Mouse (Mus musculus) heart, postnatal 14 days (tissue): ENCODE data around the gene Ccl7. TPM values are rescaled to one million over a fixed set of nuclear protein-coding genes. Genes with fewer than 3 reads are reported as not detected.
A peak's percentile ranks its signal among the peaks of the same experiment; 100 is the strongest.

Experiments
- DNase-seq, 2 experiments: peaks; one replicate each; pipeline ENCODE4 v3.0.0; 2021 to 2022
- intact Hi-C: fragments of 180-260 bp; cut with DNase I; formaldehyde crosslinking; loops from one replicate; pipeline ENCODE4 v1.15.1; 2025
- total RNA-seq, 2 experiments: library from RNA; stranded (reverse); gene quantifications; 2 replicates each; pipeline ENCODE4 v1.2.3; 2021

Gene Ccl7
- total RNA-seq, 2 experiments from 2014 or later = 0.39 to 0.48 TPM

DNA sequence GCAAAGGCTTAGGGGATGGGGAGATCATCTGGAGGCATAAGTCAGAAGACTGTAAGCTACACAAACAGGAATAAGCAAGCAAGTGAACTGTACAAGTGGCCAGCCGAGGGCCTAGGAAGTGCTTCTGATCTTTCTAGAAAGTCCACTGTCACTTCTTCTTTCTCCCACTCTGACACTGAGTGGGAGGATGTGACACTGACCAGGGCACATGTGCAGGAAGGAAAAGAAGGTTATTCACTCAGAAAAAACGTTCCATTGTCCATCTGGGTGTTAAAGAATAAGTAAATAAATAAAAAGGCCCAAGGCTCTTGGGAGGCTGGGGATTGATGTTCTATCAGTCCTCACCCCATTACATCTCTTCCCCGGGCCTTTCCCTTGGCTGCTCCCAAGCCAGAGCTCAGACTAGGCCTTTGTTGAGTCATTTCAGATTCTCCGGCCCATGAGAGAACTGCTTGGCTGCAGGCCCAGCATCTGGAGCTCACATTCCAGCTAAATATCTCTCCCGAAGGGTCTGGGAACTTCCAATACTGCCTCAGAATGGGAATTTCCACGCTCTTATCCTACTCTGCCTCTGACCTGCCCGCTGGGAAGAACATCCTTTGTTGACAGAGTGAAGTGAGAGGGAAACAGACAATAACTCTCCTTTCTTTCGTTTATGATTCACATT is 12.7 kb upstream of the Ccl7 start:
- intact Hi-C loops = no loop called here
- peak; percentile 80 to 84 for DNase-seq

DNA sequence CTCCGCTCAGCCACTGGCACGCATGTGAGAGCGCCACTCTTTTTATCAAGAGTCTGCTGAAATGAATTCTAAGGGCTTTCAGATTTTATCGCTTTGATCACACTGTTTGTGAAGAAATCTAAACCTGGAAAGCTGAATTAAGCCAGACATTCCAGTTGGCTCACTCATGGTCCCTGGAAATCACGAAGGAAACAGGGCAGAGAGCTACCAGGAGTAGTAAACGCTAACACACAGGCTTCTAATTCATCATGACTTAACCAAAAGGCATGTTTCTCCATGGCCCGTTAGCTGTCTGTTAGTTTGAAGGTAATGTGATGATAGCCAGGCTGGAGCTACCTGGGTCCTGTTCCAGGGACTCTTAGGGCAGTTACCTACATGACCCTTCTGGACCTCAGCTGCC is 11.1 kb upstream of the Ccl7 start:
- intact Hi-C loops = no loop called here
- no peak for DNase-seq

DNA sequence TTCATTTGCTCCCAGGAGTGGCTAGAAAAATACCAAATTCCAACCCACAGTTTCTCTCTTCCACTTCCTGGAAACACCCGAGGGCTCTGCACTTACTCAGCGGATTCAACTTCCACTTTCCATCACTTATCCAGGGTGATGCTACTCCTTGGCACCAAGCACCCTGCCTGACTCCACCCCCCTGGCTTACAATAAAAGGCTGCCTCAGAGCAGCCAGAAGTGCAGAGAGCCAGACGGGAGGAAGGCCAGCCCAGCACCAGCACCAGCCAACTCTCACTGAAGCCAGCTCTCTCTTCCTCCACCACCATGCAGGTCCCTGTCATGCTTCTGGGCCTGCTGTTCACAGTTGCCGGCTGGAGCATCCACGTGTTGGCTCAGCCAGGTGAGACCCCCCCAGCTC is 10.2 kb upstream of the Ccl7 start, which contains the start of gene Ccl2:
TSS of gene Ccl2 (plus strand) at position 216 of the 400 bp plus-strand sequence.
- peak; percentile 60 to 78 for DNase-seq
- intact Hi-C loops = loop anchor here (5.0 kb wide), 1 partner anchor 38 kb away; no protein-coding TSS in a partner anchor

DNA sequence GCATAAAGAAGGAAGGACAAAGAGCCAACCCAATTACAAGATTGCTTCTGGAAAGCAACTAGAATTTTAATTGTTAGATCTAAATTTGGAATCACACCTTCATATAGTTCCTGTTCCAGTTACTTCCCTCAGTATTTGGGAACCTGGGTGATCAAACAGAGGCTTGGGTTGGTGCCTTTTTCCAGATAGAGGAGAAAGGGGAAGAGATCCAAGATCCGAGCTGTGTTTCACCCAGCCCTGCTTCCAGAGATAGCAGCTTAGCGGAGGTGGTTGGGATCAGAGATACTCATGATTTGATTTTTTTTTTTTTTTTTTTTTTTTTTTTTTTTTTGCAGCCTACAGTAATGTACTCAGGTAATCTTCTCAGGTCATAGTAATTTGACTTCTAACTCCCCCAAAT is 9.7 kb upstream of the Ccl7 start:
- no peak for DNase-seq
- intact Hi-C loops = loop anchor here (5.0 kb wide), 1 partner anchor 39 kb away; no protein-coding TSS in a partner anchor

DNA sequence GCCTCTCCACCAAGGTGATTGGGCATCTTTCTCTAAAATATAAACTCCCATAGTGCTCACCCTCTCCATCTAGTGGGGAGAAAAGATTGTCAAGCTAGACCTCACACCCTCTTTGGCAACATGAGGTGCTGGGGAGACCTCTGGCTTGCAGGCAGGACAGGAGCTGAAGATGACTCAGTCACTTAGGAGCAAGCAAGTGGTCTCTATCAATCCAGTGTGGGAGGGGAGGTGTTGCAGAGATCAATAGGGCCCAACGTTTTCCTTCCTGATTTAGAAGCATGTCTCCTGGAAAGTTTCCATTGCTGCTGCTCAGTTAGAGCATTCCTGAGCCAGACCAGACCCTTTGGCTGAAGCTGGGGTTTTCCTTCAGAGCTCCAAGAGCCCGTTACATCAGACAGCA is 7.0 kb upstream of the Ccl7 start, which contains the start of gene Gm17268:
TSS of gene Gm17268 (minus strand) at position 28 of the 400 bp plus-strand sequence.
- intact Hi-C loops = loop anchor here (5.0 kb wide), 1 partner anchor 41 kb away; no protein-coding TSS in a partner anchor
- DNase-seq = no peak

DNA sequence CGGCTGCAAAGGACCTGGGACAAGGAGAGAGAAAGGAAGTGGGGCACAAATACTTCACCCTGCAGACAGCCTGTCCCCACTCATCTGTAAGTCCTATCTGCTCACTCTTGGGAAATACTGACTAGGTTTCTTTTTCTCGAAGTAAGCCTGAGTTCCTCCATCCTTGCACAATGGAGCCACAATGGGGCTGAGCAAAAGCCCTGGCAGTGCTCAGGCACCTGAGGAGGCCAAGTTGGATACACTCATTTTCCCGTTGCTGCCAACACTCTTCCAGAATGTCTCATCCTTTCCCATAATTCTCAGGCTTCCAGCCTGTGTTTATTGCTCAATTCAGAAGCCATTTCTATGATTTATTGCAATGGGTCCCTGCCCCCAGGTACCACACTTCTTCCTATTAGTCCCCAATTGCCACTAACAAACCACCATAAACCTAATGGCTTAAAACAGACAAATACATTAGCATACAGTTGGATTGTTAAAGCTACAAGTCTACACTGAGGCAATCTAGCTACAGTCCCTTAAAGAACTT is 6.3 kb upstream of the Ccl7 start:
- no peak for DNase-seq
- intact Hi-C loops = loop anchor here (5.0 kb wide), 1 partner anchor 42 kb away; no protein-coding TSS in a partner anchor

DNA sequence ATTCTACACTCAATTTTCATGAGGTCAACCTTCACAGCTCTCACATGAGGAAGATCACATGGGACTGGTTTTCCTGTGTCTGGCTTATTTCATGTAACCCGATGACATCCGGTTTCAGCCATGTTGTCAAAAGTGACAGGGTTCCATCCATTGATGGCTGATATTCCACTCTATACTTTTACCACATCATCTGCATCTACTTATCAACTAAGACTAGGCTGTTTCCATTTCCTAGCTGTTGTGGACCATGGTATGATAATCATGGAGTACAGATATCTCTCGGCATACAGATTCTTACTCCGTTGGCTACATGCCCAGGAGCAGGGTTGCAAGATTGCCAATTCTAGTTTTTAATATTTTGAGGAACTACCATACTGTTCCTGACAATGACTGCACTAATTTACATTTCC is 3.8 kb upstream of the Ccl7 start:
- intact Hi-C loops = no loop called here
- no peak for DNase-seq

DNA sequence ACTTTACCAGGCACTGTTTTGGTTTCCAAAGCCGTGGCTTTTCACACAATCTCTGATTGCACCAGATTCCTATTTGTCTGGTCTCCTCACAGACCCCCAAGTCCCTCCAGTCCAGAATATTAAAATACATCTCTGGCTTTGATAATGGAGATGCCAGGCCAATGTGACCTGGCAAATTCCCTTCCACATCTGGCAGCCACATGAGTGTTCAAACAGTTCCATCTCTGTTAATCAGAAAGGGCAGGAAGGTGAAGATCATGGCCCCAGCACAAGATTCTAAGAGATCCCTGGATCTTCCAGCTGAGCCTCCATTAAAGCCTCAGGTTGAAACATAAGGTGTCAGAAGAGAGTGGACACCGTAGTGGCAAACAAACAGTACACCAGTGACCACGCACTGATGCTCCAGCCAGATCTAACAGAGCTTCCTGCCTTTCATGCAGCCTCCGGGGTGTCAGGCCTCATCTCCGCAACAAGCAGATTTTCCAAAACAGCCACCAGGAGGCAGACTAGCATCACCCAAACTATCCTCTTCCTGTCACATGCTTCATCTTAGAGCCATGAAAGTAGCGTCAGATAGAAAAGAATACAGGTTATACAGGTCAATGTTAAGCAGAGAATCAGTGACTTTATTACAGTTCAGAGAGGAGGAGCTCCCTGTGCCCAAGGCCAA is 2.4 kb downstream of the Ccl7 start:
- peak; percentile 49 to 62 for DNase-seq
- intact Hi-C loops = loop anchor here (2.0 kb wide), 1 partner anchor 129 kb away; no protein-coding TSS in a partner anchor

DNA sequence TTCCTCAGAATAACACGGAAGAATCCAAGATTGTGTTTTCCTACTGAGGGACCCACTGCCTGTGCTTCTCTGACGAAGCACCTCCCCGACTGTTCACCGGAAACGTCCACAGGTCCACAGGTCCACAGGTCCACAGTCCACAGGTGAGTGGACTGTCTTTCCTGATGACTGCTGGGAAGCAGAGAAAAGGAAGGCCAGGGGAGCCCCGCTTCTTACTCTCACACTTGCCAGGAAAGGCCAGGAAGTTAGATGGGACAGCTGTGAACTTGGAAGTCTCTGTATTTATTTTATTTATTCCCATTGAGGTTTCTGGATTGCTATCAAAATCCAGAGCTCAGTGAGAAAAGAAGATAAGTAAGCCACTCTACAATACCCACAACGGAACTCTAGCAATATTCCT is 8.3 kb downstream of the Ccl7 start:
- no peak for DNase-seq
- intact Hi-C loops = no loop called here

DNA sequence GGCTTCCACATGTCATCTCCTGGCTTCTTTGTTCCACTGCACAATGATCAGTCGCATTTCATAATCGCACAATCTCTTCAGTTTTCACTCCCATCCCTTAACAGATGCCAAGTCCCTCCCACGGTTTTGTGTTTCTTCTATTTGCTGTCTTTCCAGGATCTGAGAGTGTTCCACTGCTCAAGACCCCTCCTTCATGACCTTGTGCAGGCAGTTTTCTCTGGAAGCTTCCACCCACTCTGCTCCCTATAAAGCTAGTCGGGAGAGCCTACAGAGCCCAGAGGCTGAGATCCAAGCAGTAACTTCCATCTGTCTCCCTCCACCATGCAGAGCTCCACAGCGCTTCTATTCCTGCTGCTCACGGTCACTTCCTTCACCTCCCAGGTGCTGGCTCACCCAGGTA is 12.1 kb downstream of the Ccl7 start, which contains the start of gene Ccl11:
TSS of gene Ccl11 (plus strand) at position 178 of the 400 bp plus-strand sequence.
- intact Hi-C loops = no loop called here
- no peak for DNase-seq

DNA sequence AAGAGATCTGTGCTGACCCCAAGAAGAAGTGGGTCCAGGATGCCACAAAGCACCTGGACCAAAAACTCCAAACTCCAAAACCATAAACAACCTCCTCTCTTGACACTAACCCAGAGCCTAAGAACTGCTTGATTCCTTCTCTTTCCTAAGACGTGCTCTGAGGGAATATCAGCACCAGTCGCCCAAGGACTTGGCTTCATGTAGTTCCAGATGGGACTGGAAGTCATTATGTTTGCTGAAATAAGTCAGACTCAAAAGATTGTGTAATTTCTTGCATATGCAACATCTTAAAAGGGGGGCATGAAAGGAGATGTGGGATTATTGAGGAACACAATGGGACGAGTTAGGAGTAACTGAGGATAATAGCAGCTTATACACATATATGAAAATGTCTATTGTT is 16.7 kb downstream of the Ccl7 start:
- intact Hi-C loops = no loop called here
- no peak for DNase-seq

DNA sequence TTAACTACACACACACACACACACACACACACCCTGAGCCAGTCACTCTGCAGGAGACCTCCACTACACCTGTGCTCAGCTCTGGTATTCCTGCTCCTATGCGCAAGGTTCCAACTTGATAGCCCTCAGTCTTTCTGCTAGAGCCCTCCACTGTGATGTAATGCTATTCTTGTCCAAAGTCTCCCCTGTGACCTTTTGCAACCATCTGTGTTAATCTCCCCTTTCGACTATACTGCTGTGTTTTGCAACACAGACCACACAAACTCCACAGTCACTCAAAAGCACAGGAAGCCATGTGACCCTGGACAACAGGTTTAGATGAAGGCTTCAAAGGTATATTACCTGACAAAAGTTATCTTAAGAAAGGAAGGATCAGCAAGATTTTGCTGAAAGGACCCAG is 17.9 kb downstream of the Ccl7 start:
- intact Hi-C loops = no loop called here
- DNase-seq = no peak

DNA sequence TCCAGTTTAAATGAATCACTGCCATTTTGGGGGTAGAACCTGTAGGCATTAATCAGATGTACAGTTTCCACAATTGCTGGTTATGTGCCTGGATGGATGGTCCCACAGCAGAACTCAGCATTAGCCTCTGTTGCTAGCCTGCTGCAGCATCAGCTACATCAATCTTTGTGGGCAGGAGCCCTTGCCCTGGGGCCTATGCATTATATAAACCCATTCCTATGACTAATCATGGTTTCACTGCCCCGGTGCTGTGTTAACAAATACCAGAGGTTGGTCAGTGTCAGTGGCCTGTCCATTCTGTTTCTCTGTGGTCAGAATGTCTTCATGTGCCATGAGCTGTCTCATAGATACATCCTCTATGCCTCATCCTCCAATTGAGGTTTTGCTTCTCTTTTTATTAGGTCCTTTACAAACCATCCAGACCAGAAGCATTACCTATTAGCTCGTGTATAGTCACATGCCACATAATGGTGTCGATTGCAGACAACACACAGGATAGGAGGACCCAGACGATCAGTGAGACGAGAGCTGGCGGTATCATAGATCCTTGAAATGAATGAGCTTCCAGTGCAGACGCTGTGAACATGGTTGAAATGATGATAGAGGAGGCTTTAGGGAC is 21.6 kb downstream of the Ccl7 start:
- intact Hi-C loops = no loop called here

DNA sequence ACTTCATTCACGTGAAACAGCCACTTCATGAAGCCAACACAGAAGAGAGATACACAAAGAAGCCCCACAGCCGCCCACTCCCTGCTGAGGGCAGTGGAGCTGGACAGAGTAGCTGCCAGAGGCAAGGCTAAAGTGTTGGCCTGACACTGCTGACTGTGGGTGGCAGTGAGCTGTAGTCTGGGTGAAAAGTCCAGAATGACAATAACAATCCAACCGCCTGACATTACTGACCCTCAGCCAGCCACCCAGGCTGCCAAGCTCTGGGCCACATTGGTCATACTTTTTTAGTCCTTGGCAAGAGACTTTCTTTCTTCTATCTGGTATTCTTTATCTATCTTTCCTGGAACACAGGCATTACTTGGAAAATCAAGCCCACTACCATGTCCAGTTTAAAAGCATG is 25.6 kb downstream of the Ccl7 start:
- DNase-seq = no peak
- intact Hi-C loops = no loop called here

More for the DNA sequence above, 21.6 kb downstream of the Ccl7 start:
- no peak for DNase-seq

DNA sequence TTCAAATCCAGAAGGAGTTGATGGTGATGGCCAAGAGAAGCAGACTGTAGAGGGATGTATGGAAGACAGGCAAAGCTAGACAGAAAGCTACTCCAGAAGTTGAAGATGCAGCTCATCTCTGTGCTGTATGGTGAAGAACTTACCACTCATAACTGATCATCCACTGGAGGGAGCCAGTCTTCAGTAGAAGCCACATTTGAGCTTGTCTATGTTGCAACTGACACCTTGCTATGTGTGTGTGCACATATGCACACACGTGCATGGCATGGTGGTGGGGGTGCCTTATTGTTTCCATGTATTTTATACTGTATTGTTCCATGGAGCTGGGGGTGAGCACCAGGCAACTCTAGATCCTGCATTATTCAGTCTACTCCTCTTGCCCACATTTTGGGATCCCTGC is 26.9 kb downstream of the Ccl7 start:
- no peak for DNase-seq
- intact Hi-C loops = no loop called here

DNA sequence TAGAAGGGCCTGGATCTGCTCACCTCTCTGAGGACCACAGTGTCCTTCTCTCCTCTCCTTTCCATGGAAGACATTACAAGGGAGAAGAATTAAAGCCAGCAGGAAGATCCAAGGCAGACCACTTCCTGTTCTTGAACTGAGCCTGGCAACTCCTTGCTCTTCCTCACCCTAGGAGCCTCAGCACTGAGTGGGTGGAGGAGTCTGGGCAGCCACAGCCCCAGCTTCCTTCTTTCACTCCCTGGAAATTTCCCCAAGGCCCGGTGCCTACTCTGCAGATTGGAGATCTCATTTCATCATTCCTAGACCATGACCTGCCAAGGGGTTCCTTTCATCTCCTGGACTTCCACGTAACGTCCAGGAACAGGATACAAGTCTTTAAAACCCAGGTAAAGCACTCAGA is 27.5 kb downstream of the Ccl7 start:
- no peak for DNase-seq
- intact Hi-C loops = no loop called here

DNA sequence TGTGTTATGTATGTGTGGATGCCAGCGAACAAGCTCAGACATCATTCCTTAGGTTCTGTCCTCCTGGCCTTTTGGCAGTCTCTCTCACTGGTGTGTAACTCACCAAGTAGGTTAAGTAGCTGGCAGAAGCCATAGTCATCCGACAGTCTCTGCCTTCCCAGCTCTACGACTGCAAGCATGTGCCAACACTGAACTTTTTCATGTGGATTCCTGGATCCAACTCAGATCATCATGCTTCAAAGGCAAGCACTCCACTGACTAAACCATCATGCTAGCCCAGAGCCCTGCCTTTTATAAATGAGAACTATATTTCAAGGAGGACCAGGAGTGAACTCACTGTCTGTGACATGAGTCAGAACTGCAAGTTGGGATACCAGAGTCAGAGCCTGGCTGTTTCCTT is 28.2 kb downstream of the Ccl7 start:
- intact Hi-C loops = no loop called here
- DNase-seq = no peak

DNA sequence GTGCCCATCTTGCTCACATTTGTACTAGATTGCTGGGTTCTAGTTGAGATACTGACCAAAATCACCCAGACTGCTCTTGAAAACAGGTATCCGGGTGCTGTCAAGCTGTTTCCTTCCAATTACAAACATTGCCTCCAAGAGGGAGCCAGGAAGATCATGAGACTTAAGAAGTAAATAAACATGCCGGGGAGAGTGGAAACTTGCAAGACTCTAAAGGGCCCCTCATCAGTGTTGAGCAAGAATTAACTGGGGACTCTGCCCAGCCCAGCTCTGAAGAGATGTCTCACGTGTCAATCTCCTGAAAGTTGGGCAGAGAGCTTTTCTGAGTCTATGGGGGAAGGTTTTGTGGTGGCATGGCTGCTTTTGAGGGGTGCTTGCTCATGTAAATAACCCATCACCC is 31.5 kb downstream of the Ccl7 start:
- no peak for DNase-seq
- intact Hi-C loops = no loop called here

DNA sequence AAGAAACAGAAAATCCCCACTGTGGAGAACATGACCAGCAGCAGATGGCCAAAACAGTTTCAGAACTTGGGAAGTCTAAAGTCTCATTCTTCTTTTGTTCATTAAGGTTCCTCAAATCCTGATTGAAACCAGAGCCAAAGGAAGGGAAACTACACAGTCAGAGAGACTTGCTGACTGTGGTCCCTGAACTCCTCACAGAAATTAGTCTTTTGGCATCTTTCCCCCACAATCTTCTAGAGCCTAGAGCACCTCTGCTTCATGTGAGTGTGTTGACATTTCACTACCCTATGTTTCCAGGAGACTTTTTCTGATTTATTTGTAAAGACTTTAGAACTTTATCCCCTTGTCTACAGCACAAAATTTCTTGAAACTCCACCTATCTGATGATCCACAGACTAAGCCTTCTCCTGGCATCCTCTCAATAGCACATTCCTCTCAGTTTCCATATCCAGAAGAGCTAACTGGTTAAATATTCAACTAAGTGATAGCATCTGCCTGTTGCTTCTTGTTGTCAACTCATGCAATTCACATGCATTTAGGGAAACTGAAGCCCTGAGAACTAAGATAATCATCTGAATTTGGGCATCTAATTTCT is 32.7 kb downstream of the Ccl7 start:
- DNase-seq = no peak
- intact Hi-C loops = no loop called here

DNA sequence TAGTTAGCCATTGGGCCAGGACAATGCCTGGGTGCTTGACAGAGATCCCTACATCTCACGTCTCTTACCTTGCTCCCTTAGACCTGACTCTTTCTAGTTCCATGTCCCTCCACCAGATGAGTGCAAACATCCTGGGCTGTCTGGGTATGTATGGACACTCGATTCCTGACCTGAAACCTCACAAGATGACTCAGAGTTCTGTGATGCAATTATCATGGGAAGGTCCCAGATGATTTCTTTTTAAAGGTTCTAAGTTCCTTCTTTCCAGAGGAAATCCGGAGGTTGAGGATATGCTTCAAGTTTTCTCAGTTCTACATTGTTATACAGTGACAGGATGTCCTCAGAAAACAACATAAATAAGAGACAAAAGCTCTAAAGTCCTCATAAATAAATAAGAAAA is 35.4 kb downstream of the Ccl7 start:
- DNase-seq = no peak
- intact Hi-C loops = no loop called here

DNA sequence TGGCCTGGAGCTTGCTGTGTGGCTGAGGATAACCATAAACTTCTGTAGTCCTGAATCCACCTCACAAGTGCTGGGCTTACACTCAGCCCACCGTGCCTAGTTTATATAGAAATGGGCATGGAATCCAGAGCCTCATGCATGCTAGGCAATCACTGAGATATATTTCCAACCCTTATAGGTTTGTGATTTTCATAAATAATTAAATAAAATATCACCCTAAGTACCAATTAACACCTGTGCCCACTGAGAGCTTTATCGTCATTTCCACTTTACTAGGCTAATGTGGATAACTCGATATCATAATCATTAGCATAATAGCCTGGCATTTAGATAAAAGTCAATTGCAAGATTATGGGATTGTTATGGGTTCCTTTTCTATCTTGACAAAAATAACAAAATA is 38.8 kb downstream of the Ccl7 start:
- DNase-seq = no peak
- intact Hi-C loops = no loop called here
